Mouse (Mus musculus) fat pad, adult 2 months (tissue): Measurements from ENCODE around the gene Akr1c21.
"Not testable (repeated sequence)": the region's sequence is repeated elsewhere in the genome, so short reads cannot be mapped to it uniquely, and the experiment has no call there.

Experiments
- DNase-seq: peaks from one replicate; pipeline ENCODE4 v3.0.0-alpha.2; 2011; ENCODE audit warnings: low read depth, low spot score; ENCODE audit errors: extremely low read depth

Akr1c21 gene

DNA sequence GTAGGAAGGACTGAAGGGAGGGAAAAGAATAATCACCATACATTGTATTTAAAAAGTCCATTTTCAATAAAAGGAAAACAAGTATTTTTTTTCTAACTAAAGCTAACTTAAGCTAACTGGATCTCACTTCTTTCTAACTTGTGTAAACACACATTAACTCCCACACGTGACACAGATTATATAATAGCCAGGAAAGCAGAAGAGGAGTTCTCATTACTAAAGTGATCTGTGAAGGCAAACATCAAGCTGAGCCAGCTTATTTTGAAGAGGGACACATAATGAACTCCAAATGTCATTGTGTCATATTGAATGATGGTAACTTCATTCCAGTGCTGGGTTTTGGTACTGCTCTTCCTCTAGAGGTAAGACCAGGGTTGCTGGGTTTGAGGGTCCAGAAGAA, at the start of gene Akr1c21:
Gene Akr1c21 (plus strand): TSS at position 205 of the 400 bp plus-strand sequence.
- DNase-seq: no peak

DNA sequence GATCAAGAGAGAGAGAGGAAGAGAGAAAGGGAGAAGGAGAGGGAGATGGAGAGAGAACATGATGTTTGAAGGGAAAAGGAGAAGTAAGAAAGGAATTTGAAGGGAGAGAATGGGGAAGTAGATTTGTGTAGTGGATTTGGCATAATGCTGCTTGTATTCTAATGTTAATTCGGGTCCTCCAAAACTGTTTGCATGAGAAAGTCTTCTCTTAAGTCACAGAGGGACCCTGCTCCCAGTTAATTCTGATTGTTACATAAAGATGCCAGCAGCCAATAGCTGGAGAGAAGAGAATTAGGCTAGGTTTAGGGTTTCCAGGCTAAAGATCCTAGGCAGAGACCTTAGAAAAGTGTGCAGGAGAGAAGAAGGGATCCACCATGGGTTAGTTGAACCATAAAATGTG, 14.7 kb upstream of the Akr1c21 start:
- no peak for DNase-seq

DNA sequence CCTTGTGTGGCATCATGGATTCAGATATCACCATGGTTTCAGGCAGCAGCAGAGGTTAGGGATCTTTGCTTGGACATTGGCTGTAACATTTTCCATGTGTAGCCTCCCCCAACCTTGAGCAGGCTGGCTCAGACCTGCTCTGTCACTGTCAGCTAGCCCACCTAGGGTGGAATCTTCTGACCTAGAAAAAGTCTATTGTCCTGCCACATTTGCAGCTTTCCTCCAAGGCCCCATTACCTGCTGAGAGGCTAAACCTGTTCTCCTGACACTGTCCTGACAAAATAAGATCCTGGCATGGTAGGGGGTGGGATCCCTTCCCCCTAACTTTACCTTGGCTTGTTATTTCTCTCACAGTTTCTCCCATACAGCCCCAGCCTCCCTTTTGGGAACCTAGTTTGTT, 13.4 kb upstream of the Akr1c21 start:
- DNase-seq: no peak

DNA sequence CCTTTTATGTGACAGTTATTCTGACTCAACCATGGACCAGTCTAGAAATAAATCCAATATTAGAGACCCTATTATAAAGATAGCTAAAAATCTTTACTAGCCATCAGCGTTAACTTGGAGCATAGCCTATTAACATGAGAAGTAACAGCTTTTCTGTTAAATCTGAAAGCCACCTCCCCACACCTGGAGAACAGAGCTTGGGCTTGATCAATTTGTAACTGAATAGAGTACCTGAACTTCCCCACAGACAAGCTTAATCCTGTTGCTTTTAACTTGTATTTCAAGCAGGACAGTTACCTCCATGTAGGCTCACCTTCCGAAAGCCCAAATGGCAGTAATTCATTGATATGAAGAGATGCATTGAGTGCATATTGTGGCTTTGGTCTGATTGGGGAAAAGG, 7.9 kb upstream of the Akr1c21 start:
- no peak for DNase-seq

DNA sequence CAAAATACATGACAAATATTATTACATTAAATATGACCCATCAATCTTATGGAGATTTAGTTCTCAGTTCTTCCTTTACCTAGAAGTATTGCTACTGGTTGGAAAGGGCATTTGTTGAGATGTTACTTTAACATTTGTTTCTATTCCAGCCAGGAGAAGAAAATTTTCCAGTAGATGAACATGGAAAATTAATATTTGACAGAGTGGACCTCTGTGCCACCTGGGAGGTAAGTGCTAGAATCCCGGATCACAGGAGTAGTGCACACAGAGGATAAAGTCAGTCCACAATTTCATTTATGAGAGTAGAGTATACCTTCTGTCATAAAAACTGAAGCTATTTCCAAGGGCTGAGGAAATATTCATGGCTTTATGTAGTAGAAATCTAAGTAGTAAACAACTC, 3.0 kb downstream of the Akr1c21 start:
- DNase-seq: no peak

DNA sequence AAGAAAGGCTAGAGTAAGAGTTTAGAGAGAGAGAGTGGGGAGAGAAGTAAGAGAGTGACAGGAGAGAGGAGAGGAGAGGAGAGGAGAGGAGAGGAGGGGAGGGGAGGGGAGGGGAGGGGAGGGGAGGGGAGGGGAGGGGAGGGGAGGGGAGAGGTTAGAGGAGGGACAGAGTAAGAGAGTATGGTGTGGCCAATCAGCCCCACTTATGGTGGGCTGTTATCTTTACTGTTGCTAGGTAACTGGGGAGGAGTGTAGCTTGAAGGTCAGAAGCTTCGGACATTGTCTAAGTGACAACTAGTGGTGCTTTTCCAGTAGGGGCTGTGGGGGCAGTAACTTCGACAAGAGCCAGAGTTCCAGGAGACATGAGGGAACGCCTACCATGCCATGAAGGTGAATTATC, 29.6 kb downstream of the Akr1c21 start:
- DNase-seq: not testable (repeated sequence)

DNA sequence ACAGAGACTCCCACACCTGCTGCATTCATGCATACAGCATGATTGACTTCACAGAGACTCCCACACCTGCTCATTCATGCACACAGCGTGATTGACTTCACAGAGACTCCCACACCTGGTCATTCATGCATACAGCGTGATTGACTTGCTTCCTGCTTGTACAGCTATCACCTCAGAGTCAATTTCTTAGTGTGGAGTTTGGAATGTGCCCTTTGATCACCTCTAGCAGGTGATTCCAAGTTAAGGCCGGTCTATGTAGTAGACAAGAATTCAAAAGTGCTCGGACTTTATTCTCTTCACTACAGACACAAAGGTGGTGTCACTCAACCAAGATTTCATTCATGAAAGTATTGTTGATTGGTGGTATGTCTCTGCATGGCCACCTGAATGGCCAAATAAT, 32.9 kb downstream of the Akr1c21 start:
- DNase-seq: no peak

DNA sequence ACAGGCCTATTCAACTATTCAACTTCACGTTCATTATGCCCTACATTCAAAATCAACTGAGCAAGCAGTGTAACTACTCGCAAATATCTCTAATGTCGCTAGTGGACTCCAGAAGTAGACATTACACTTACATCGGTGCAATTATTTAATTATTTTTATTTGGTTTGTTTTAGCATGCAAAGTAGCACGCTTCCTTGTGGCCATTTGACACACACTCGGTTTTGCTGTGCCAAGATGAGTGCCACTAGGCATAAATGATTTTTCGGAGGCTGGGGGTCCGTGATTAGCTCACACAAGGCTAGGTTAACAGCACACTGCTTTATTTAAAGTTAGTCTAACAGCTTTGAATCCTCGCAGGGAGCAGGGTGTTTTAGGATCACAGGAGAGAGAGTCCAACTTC, 34.7 kb downstream of the Akr1c21 start:
- DNase-seq: no peak

DNA sequence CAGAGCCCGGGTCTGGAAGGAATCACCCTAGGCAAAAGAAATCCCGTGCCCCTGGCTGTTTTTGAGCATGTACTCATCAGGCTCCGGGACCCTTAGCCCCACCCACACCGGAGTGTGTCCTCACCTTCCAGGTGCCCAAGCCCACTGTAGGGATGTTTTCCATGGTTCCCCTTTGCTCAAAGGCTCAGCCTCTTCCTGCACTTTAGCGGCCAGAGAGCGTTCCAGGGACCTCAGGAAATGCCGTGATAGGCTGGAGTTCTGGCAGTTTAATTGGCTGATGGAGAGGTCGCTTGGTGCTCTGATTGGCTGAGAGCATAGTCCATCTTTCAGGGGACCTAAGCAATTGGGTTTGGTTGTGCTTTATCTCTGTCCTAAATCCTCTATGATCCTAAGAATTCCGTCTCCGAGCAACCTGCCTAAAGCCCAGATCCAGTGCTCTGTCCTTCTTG, 35.1 kb downstream of the Akr1c21 start, which contains the start of gene Akr1e1:
Gene Akr1e1 (minus strand): TSS at position 214 of the 449 bp plus-strand sequence.
- DNase-seq: peak; percentile 61

DNA sequence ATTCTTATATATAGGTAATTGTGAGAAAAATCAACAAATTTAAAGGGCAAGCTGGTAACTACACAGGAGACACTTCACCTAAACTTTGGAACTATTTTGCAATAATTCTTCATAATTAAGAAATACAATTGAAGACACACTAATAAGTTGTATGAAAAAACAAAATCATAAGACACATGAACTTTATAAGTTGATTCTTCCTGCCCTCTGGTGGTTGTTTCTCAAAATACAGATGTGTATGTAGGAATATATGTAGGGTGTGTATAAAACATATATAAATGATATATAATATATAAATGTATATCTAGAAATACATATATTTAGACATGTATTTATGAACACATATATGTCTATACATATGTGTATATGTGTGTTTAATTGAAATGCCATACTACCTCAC, 37.0 kb downstream of the Akr1c21 start:
- DNase-seq: no peak
